Mouse (Mus musculus) liver, postnatal 0 days (tissue): ENCODE results near the gene Cfap299. TPM values are rescaled to one million over a fixed set of nuclear protein-coding genes. Genes with fewer than 3 reads are reported as not detected.

Experiments used
- ATAC-seq: fragments of 200-750 bp; cut with Nextera tagmentation; 2 replicates; pipeline ENCODE4 v1.8.0; 2017; ENCODE audit warnings: mild to moderate bottlenecking, moderate library complexity
- DNase-seq: peaks from one replicate; pipeline ENCODE4 v3.0.0-alpha.2; 2016
- H3K27ac ChIP-seq: fragments of 300-500 bp; sonication (generic); 2 replicates; pipeline ENCODE4 v1.5.1; 2014; ENCODE audit warnings: antibody characterized with exemption, moderate library complexity, mild to moderate bottlenecking, low read depth
- H3K27me3 ChIP-seq: fragments of 300-500 bp; sonication (generic); 2 replicates; pipeline ENCODE4 v1.6.1; 2014; ENCODE audit warnings: low read length, control low read depth, mixed read lengths; ENCODE audit not compliant: insufficient read depth
- H3K36me3 ChIP-seq: fragments of 300-500 bp; sonication (generic); replicated peaks from 2 replicates; pipeline ENCODE4 v1.6.1; 2014; ENCODE audit warnings: mild to moderate bottlenecking, control low read depth, low read length, moderate library complexity, mixed read lengths; ENCODE audit not compliant: insufficient read depth
- H3K4me1 ChIP-seq: fragments of 300-500 bp; sonication (generic); 2 replicates; pipeline ENCODE4 v1.6.1; 2014; ENCODE audit warnings: antibody characterized with exemption, mild to moderate bottlenecking, control low read depth; ENCODE audit not compliant: insufficient read depth
- H3K4me2 ChIP-seq: fragments of 300-500 bp; sonication (generic); 2 replicates; pipeline ENCODE4 v1.6.1; 2014; ENCODE audit warnings: low read depth, mild to moderate bottlenecking, low read length, moderate library complexity, mixed read lengths
- H3K4me3 ChIP-seq: fragments of 300-500 bp; sonication (generic); 2 replicates; pipeline ENCODE4 v1.5.1; 2014; ENCODE audit warnings: low read depth, low read length
- H3K9ac ChIP-seq: fragments of 300-500 bp; sonication (generic); replicated peaks from 2 replicates; pipeline ENCODE4 v1.6.1; 2014; ENCODE audit warnings: mild to moderate bottlenecking, moderate library complexity
- H3K9me3 ChIP-seq: fragments of 300-500 bp; sonication (generic); 2 replicates; pipeline ENCODE4 v1.6.1; 2016; ENCODE audit warnings: mild to moderate bottlenecking, control low read depth, low read length, mixed read lengths
- CTCF ChIP-seq: sonication (generic); IDR thresholded peaks from 2 replicates; pipeline ENCODE4 v1.5.1; 2016; ENCODE audit warnings: antibody characterized with exemption, low read depth
- EP300 ChIP-seq: IDR thresholded peaks from 2 replicates; pipeline ENCODE4 v1.6.1; 2016; ENCODE audit warnings: antibody characterized with exemption, low read depth, mild to moderate bottlenecking
- WGBS: fragments of 180-500 bp; shearing (Covaris S2); extraction: QIAGEN DNeasy Blood & Tissue Kit; methylation state at CpG from one replicate; pipeline ENCODE4 v1.1.7; 2014; ENCODE audit not compliant: insufficient replicate concordance; 5-methylcytosine and 5-hydroxymethylcytosine counted together
- polyA plus RNA-seq: library from polyadenylated mRNA; unstranded; fragments of >200 nt; fragmentation: Nextera tagmentation; extraction: Ambion mirVana; gene quantifications from 2 replicates; pipeline ENCODE4 v1.2.1, GENCODE M21; 2015

Gene Cfap299
- polyA plus RNA-seq, 1 experiment from 2014 or later = not detected

GRCm38 (mm10) chr5:98498317-98498716 lies 169.2 kb downstream of the Cfap299 start:
- TF ChIP-seq CTCF = no peak
- no peak for TF ChIP-seq EP300
- Histone ChIP-seq H3K9ac (no peak overlapping the region), H3K27ac (no peak overlapping the region), H3K36me3 (no peaks in the 10 kb centered on the region), H3K4me2 (no peak overlapping the region), H3K4me3 (no peak overlapping the region), H3K27me3 (no peaks in the 10 kb centered on the region), H3K9me3 (no peaks in the 10 kb centered on the region), H3K4me1 (no peaks in the 10 kb centered on the region)
- no peak for ATAC-seq
- WGBS = 67% methylated on average over 4 of the region's 4 CpGs
- DNase-seq = no peak

DNA sequence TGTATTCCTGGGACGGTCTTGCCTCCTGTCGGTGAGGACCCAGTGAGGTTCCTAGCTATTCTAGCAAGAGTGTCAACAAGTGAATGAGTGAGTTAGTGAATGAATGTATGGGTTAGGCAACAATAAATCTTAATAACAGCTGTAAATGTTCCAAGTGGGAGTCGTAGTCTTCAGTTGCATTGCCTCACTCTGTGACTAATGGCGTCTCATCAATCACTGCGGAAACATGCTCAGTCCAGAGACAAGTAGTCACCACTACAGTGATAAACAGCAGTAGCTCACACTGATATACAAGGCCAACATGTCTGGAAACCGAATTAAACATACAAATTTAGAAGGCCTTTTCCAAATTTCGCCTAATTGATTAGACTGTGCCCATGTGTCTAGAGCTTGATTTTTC lies 187.1 kb downstream of the Cfap299 start:
- Histone ChIP-seq H3K27ac (no peak overlapping the region), H3K36me3 (no peaks in the 10 kb centered on the region), H3K9me3 (no peaks in the 10 kb centered on the region), H3K9ac (no peak overlapping the region), H3K4me2 (no peak overlapping the region), H3K4me1 (no peaks in the 10 kb centered on the region), H3K4me3 (no peak overlapping the region), H3K27me3 (no peaks in the 10 kb centered on the region)
- DNase-seq (no peak), ATAC-seq (no peak)
- TF ChIP-seq CTCF (no peak), EP300 (no peak)
- WGBS = 71% methylated on average over 7 of the region's 7 CpGs

DNA sequence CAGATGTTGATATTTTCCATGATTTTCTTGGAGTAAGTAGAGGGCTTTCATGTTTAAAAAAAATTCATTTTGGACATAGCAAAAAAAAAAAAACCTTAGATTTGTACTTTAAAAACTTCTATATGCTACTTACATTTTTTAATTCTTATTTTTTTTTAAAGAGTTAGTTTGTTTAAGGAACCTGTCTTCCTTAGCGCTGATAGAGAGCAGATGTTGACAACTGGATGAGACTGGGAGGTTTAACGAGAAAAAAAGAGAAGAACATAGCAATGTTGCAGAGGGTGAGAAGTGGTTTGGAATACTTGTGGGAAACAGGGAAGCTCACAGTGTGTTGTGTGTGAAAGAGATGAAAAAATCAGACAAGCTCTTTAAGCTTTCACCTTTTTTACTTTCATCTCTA lies 191.0 kb downstream of the Cfap299 start:
- Histone ChIP-seq H3K27me3 (no peaks in the 10 kb centered on the region), H3K36me3 (no peaks in the 10 kb centered on the region), H3K27ac (no peak overlapping the region), H3K9me3 (no peaks in the 10 kb centered on the region), H3K4me2 (no peak overlapping the region), H3K4me3 (no peak overlapping the region), H3K4me1 (no peaks in the 10 kb centered on the region), H3K9ac (no peak overlapping the region)
- no peak for TF ChIP-seq EP300
- WGBS = 81% methylated on average over 2 of the region's 2 CpGs
- ATAC-seq (no peak), DNase-seq (no peak)

- TF ChIP-seq CTCF (no peak), EP300 (no peak)
- 77% methylated on average over 7 of the region's 7 CpGs for WGBS
- no peak for ATAC-seq
Observed at GRCm38 (mm10) chr5:98522270-98522977, 193.3 kb downstream of the Cfap299 start.

DNA sequence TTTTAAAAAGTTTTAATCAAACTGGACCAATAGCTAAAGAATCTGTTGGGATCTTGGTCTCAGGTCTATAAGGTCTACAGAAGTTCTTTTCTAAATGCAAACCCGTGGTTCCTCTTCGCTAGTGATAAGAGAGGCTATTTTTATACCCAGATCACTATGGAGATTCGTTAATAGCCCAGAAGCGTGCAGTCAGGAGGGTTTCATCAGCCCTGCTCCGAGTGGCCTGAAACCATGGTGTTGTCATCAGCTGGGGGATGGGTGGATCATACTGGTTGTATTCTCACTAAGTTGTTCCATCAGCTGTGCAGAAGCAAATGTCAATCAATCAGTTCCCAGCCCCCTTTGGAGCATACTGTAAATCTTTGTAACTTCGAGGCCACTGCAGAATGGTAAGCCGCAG lies 193.9 kb downstream of the Cfap299 start:
- WGBS = 75% methylated on average over 7 of the region's 7 CpGs
- Histone ChIP-seq H3K4me2 (no peak overlapping the region), H3K27me3 (no peaks in the 10 kb centered on the region), H3K27ac (no peak overlapping the region), H3K4me1 (no peaks in the 10 kb centered on the region), H3K4me3 (no peak overlapping the region), H3K36me3 (no peaks in the 10 kb centered on the region), H3K9ac (no peak overlapping the region), H3K9me3 (no peaks in the 10 kb centered on the region)
- DNase-seq (no peak), ATAC-seq (no peak)
- TF ChIP-seq CTCF = no peak
- no peak for TF ChIP-seq EP300

More at GRCm38 (mm10) chr5:98522270-98522977, 193.3 kb downstream of the Cfap299 start:
- Histone ChIP-seq H3K27me3 (no peaks in the 10 kb centered on the region), H3K4me3 (no peak overlapping the region), H3K9me3 (no peaks in the 10 kb centered on the region), H3K9ac (no peak overlapping the region), H3K4me1 (no peaks in the 10 kb centered on the region), H3K27ac (no peak overlapping the region), H3K4me2 (no peak overlapping the region), H3K36me3 (no peaks in the 10 kb centered on the region)
- no peak for DNase-seq

- Histone ChIP-seq H3K27me3 (no peaks in the 10 kb centered on the region), H3K4me1 (no peaks in the 10 kb centered on the region), H3K4me3 (no peak overlapping the region), H3K4me2 (no peak overlapping the region), H3K27ac (no peak overlapping the region), H3K9me3 (no peaks in the 10 kb centered on the region), H3K36me3 (no peaks in the 10 kb centered on the region), H3K9ac (no peak overlapping the region)
- no peak for DNase-seq
- 76% methylated on average over 1 of the region's 1 CpGs for WGBS
- ATAC-seq = peak; percentile 53; the same call in 1 of the 2 replicates
- TF ChIP-seq EP300 (no peak), CTCF (no peak)
Observed at GRCm38 (mm10) chr5:98523783-98524182, 194.7 kb downstream of the Cfap299 start.
